Mouse (Mus musculus) cerebellum, postnatal 25 days (tissue): Measurements from ENCODE around the gene Zfp973.
"Not testable (repeated sequence)": the region's sequence is repeated elsewhere in the genome, so short reads cannot be mapped to it uniquely, and the experiment has no call there.

Experiments
- DNase-seq, 2 experiments: peaks; one replicate each; pipeline ENCODE4 v3.0.0; 2021; ENCODE audit warnings: mixed read lengths in 2 of 2

The Zfp973 gene

DNA sequence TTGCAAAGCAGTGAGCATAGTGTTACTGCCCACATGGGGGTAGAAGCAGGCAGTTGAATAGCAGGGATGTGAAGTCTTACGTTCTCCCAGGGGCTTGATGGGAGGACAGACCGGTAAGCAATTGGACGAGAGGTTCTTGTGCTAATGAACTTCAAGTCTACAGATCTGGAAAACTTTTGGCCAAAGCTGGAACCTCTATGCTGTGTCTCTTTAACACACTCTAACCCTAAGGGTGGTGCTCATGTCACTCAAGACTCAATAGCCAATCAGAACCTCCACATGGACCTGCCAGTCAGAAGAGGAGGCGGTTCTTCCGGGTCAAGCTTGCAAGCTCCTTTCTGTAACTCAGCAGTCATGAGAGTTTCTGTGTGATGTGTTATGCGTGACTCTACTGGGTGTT, at the start of gene Zfp973:
Gene Zfp973, plus strand, starts transcription at position 301 of the 400 bp plus-strand sequence.
- DNase-seq = not testable (repeated sequence)

DNA sequence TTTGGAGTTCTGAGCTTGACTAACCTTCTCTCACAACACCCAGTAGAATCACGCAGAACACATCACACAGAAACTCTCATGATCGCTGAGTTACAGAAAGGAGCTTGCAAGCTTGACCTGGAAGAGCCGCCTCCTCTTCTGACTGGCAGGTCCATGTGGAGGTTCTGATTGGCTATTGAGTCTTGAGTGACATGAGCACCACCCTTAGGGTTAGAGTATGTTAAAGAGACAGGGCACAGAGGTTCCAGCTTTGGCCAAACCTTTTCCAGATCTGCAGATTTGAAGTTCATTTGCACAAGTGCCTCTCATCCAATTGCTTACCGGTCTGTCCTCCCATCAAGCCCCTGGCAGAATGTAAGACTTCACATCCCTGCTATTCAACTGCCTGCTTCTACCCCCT, 34.1 kb upstream of the Zfp973 start, which contains the start of gene Gm14308:
Gene Gm14308, minus strand, starts transcription at position 101 of the 400 bp plus-strand sequence.
- DNase-seq = not testable (repeated sequence)

DNA sequence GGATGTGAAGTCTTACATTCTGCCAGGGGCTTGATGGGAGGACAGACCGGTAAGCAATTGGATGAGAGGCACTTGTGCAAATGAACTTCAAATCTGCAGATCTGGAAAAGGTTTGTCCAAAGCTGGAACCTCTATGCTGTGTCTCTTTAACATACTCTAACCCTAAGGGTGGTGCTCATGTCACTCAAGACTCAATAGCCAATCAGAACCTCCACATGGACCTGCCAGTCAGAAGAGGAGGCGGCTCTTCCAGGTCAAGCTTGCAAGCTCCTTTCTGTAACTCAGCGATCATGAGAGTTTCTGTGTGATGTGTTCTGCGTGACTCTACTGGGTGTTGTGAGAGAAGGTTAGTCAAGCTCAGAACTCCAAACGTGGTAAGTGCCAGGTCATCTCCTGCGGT, 37.7 kb downstream of the Zfp973 start, which contains the start of gene Gm14305:
Gene Gm14305, plus strand, starts transcription at position 278 of the 400 bp plus-strand sequence.
- DNase-seq = peak; percentile 10 to 47
